Mouse (Mus musculus): Measurements from ENCODE around the gene Pom121.
"Not testable (repeated sequence)": the region's sequence is repeated elsewhere in the genome, so short reads cannot be mapped to it uniquely, and the experiment has no call there.

Pom121 gene

GRCm38 (mm10) chr5:135369196-135369595, 25.1 kb downstream of the Pom121 start:
- not testable (repeated sequence) for DNase-seq (ENCODE audit: low spot score)

GRCm38 (mm10) chr5:135368312-135368711, 26.0 kb downstream of the Pom121 start:
- DNase-seq (ENCODE audit: low spot score): no peak

- peak; percentile 56 for DNase-seq (ENCODE audit: low spot score)
Measured at GRCm38 (mm10) chr5:135367841-135368240, 26.5 kb downstream of the Pom121 start.

GRCm38 (mm10) chr5:135363540-135363939, 30.8 kb downstream of the Pom121 start:
- peak; percentile 77 for DNase-seq (ENCODE audit: low spot score)

- no peak for DNase-seq (ENCODE audit: low spot score)
Measured at GRCm38 (mm10) chr5:135362572-135362971, 31.8 kb downstream of the Pom121 start.

- DNase-seq (ENCODE audit: low spot score): no peak
Measured at GRCm38 (mm10) chr5:135359772-135360171, 34.6 kb downstream of the Pom121 start.

- no peak for DNase-seq (ENCODE audit: low spot score)
Measured at GRCm38 (mm10) chr5:135357556-135357955, 36.8 kb downstream of the Pom121 start.

GRCm38 (mm10) chr5:135356090-135356489, 38.3 kb downstream of the Pom121 start:
- no peak for DNase-seq (ENCODE audit: low spot score)

GRCm38 (mm10) chr5:135353564-135353963, 40.8 kb downstream of the Pom121 start:
- peak; percentile 56 for DNase-seq (ENCODE audit: low spot score)

GRCm38 (mm10) chr5:135352995-135353394, 41.4 kb downstream of the Pom121 start, which contains the start of gene Trim50:
Gene Trim50, plus strand, starts transcription at chr5:135353295.
- DNase-seq (ENCODE audit: low spot score): no peak

GRCm38 (mm10) chr5:135351606-135352005, 42.7 kb downstream of the Pom121 start:
- DNase-seq (ENCODE audit: low spot score): no peak

GRCm38 (mm10) chr5:135349862-135350261, 44.5 kb downstream of the Pom121 start, which contains the start of gene Fkbp6:
Gene Fkbp6, minus strand, starts transcription at chr5:135350044.
- DNase-seq (ENCODE audit: low spot score): no peak

- DNase-seq (ENCODE audit: low spot score): no peak
Measured at GRCm38 (mm10) chr5:135347511-135348011, 46.8 kb downstream of the Pom121 start.

- no peak for DNase-seq (ENCODE audit: low spot score)
Measured at GRCm38 (mm10) chr5:135346430-135346829, 47.9 kb downstream of the Pom121 start.

GRCm38 (mm10) chr5:135345989-135346388, 48.4 kb downstream of the Pom121 start:
- no peak for DNase-seq (ENCODE audit: low spot score)

GRCm38 (mm10) chr5:135337575-135337974, 56.8 kb downstream of the Pom121 start:
- DNase-seq (ENCODE audit: low spot score): no peak

- DNase-seq (ENCODE audit: low spot score): no peak
Measured at GRCm38 (mm10) chr5:135331161-135331560, 63.2 kb downstream of the Pom121 start.

GRCm38 (mm10) chr5:135330201-135330600, 64.1 kb downstream of the Pom121 start:
- no peak for DNase-seq (ENCODE audit: low spot score)

GRCm38 (mm10) chr5:135329471-135329870, 64.9 kb downstream of the Pom121 start:
- no peak for DNase-seq (ENCODE audit: low spot score)

Data from retina, embryonic 14.5 days (tissue).